Mouse (Mus musculus) megakaryocyte progenitor cell, adult 5-6 weeks (primary cell): ENCODE measurements around the gene Wdr61. TPM values are rescaled to one million over a fixed set of nuclear protein-coding genes. Genes with fewer than 3 reads are reported as not detected.

Experiments
- ATAC-seq: replicated peaks from 2 replicates; pipeline ENCODE4 v1.8.0; 2016; ENCODE audit warnings: mild to moderate bottlenecking, moderate TSS enrichment, inconsistent platforms; ENCODE audit not compliant: poor library complexity
- total RNA-seq, 2 experiments: library from RNA; stranded (forward) in 1 of 2; stranded (reverse) in 1 of 2; fragments of 157-497, 149-512 nt in 1 of 2; fragments of 200-1000 nt in 1 of 2; gene quantifications; 2 replicates each; pipeline versions ENCODE4 v1.2.3 to v1.2.4; 2015 to 2017

Wdr61 gene
- 127 and 129 TPM in 2 replicates for total RNA-seq (2015)
- 68.9 and 94.4 TPM in 2 replicates for total RNA-seq (2017)

DNA sequence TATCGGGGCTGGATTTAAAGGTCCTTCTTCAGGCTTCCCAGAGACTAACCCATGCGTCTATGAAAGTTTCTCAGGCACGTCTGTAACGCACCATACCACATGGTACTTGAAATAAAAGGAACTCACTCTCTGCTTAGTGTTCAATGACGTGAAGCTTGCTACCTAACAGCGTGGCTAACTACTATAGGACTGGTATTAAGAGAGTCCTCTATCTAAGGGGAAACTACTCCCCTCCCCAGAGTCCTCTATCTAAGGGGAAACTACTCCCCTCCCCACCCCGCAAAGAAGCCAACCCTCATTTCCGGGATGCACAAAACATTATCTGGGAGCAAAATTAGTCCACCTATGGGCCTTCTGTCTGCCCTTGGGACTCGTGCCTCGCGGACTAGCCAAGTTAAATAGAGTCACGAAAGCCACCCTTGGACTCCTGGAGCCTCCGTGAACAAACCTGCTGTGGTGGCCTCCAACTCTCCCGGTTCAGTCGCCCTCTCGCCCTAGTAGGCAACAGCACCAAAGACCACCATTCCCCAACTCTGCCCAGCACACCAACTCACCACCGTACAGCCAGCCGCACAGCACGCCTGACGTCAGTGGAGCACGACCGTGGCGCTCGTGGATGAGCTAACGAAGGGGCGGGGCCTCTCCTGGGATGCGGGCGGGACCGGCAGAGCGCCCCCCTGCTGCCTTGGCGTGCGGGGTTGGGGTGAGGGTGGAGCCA is at the start of gene Wdr61:
TSS of gene Wdr61 (minus strand) at position 599 of the 718 bp plus-strand sequence.
- ATAC-seq = peak; percentile 94

DNA sequence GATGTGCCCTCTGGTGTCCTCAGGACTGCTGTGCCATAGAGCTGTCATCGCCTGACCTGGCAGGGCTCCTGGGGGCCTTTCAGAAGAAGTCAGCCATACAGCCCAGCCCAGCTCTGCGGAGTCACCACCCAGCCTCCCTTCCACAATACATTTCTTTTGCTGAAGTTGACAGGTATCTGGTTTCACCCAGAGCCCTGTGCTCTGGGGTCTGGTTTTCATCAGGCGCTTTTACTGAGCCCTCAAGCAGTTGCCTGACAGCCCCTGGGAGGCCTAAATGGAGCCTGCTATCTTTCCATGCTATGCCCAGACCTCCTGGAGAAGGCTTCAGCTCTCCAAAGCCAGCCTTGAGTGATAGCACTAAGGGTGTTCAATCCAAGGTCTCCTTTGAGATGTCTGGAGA is 49.7 kb upstream of the Wdr61 start:
- ATAC-seq = no peak

- ATAC-seq = no peak
These were observed 48.2 kb upstream of the Wdr61 start for GRCm38 (mm10) chr9:54782504-54782903.

- ATAC-seq = no peak
These were observed 45.0 kb upstream of the Wdr61 start for GRCm38 (mm10) chr9:54779280-54779679.

DNA sequence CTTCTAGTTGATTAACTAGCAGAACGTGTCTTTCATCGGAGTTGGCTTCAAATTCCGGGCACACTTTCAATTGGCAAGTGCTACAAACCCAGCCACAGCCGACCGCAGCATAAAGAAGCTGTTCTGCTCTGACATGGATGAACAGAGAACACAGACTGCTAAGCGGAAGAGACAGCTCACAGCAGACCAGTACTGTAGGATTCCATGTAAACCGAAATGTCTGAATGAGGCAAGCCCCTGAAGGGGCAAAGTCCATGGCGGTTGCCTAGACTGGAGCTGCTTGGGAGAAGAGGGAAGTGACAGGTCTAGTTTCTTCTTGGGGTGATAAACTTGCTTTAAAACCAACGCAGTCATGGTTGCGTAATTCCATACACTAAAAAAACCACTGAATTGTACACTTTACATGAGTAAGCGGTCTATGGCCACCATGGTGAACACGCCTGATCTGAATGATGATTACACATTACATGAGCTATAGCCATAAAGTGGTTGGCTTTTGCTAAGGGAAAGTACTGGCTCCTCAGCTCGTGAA is 42.2 kb upstream of the Wdr61 start:
- ATAC-seq = peak; percentile 80

- no peak for ATAC-seq
These were observed 35.9 kb upstream of the Wdr61 start for GRCm38 (mm10) chr9:54770140-54770780.

DNA sequence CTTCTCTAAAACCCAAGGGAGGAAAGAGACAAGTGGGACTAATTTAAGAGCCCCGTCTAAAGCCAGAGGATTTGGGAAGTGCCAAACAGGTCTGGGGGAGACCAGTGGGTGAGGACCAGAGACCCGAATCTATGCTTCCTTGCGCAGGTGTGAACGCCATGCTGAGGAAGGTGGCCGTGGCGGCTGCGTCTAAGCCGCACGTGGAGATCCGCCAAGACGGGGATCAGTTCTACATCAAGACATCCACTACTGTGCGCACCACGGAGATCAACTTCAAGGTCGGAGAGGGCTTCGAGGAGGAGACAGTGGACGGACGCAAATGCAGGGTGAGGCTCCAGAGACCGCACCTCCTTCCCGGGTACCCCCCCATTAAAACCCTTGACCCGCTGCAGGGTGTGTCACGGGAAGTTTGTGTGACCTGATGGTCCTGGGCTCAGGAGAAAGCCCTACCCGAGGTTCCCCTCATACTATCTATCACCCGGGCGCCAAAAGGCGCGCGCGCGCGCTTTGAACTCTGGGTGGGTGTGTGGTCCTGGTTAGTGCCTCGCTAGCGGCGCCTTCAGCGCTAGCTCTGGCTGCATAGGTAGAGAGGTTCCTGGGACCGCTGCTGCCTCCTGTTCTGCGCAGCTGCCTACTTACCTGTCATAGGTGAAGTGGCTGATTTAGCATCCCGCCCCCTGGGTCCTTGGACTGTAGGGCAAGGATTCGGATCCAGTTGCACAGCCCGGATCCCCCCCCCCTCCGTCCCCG is 31.2 kb upstream of the Wdr61 start:
- no peak for ATAC-seq

DNA sequence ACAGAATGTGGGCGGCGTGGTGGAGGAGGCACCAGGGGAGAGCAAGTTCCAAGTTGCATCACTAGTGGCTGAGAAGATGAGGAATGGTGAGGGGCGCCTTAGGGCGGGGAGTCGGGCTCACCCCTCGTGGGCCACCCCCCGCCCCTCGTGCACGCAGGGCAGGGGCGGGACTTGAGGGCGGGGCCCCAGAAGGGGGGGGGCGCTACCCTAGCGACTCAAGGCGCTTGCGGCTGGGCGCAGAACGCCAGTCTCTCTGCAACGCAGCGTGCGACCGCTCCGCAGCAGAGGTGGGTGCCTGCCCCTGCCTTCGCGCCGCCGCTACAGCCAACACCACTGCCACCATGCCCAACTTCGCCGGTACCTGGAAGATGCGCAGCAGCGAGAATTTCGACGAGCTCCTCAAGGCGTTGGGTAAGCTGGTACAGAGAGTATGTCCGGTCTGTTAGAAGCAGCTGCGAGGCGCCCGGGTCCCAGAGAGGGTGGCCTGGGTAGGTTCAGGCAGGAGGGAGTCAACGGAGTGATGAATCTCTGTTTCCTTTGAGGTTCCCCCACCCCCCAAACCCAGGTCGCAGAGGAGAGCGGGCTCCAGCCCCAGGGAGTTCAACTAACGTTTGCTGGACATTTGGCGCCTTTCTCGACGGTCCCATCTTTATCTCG is 30.4 kb upstream of the Wdr61 start, which contains the start of gene Crabp1:
TSS of gene Crabp1 (plus strand) at position 188 of the 657 bp plus-strand sequence.
- no peak for ATAC-seq

DNA sequence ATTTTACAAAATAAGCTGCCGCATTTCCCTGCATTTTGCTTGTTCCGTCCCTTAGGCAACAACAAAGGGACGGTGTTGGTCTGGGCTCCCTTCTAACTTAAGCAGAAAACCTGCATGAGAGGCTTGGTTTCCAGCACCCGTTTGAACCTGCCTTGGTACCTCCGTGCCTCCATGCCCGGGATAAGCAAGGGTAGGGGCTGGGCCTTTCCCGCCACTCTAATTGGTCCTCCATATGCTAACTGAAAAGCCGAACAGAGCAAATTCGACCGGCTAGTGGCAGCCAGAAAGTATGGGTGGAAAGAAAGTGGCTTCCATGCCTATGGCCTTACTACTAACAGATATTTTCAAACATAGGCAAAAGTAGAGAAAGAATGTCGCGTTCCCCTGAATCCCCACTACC is 29.8 kb upstream of the Wdr61 start:
- no peak for ATAC-seq

DNA sequence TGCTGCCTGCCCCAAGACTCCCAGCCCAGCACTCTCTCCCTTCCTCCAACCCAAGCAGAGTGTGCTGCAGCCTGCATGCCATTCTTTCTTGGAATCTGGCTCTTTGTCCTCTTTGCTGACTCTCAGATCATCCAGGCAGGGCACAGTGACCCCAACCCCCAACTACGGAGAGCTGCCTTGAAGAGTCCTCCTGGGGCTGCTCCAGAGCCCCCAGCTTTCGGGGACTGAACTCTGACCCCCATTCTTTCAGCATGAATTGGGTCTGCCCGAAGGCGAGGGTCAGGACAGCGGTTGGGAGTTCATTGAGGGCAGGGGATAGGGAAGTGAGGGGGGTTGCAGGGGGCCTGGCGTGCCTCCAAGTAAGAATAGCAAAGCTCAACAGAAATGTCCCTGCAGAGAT is 25.3 kb upstream of the Wdr61 start:
- no peak for ATAC-seq

- no peak for ATAC-seq
These were observed 18.6 kb upstream of the Wdr61 start for GRCm38 (mm10) chr9:54752944-54753295.

DNA sequence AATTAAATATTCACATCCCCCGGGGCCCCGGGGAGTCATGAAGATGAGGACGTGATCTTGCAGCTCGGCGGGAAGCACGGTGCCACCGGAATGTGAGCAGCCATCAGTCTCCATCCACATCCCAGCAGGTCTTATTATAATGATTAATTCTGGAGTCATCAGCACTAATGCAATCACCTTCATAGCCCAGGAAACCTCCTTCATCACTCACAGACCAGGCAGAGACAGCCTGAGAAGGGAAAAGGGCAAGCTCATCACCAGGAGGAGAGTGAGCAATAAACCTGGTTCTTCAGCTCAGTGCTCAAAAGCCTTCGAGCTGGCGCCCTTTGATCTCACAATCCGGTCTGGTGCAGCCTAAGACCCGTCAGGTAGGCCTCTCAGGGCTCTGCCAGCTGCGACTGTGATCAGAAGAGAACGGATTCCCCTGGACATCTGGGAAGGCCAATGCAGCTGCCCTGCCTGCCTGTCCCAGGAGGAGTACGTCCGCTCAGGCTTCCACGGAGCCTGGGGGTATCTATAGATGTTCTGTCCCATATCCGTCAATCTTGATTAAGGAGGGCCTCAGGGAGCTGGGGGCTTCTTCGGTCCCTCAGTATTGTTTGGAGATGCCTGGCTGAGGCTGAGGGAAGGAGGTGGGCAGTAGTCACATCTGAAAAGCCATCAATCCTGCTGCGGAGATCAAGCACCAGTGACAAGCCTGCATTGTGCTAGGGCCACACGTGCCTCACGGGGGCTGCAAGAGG is 18.1 kb upstream of the Wdr61 start:
- ATAC-seq = no peak

DNA sequence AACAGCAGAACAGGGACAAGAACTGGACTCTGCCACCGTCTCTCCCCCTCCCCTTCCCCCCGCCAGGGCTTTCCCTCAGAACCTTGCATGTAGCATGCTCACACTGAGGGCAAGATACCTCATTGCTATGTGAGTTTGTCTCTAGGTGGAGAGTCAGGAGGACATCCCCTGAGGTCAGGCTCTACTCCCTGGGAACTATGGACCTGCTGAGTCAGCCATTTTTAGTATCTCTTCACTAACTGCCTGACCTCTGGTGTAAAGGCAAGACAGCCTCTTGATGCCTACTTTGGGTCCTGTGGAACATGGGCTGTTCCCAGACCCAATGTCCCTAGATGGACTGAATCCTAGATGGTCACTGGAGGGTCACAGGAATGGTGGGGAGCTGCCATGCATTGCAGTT is 17.4 kb upstream of the Wdr61 start:
- no peak for ATAC-seq

- peak; percentile 31; the same call in 1 of the 2 replicates for ATAC-seq
These were observed 16.1 kb upstream of the Wdr61 start for GRCm38 (mm10) chr9:54750215-54750981.

GRCm38 (mm10) chr9:54745740-54746370 is 11.5 kb upstream of the Wdr61 start:
- no peak for ATAC-seq

GRCm38 (mm10) chr9:54743891-54744290 is 9.6 kb upstream of the Wdr61 start:
- ATAC-seq = peak; percentile 45; the same call in 1 of the 2 replicates

GRCm38 (mm10) chr9:54738376-54738775 is 4.1 kb upstream of the Wdr61 start:
- ATAC-seq = no peak

- ATAC-seq = peak; percentile 68
These were observed 2.0 kb upstream of the Wdr61 start for GRCm38 (mm10) chr9:54736284-54736701.

DNA sequence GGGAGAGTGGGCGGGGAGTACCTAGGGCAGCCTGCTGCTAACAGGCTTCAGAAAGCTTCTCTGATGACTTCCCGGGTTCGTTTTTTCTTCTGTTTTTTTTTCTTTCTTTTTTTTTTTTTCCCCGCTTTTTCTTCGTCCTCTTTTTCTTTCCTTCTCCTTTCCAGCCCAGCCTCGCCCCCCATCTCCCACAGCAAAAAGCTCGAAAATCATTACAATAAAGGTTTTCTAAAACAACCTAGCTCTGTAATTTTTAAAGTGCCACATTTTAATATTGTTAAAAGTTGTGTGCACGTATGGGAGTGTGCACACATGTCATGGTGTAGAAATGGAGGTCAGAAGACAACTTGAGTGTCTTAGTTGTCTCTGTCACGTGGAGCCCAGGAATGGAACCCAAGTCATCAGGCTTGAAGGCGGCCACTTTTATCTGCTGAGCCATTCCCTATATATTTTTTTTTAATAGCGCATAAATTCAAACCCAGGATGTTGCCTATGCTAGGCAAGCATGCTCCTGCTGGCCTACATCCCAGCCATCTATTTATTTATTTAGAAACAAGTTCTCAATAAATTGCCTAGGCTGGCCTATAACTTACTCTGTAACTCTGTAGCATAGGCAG is 427 bp upstream of the Wdr61 start:
- ATAC-seq = no peak
